Mouse (Mus musculus) layer of hippocampus, adult 11-12 months (tissue): ENCODE measurements at regions not wholly inside any gene's neighbourhood (a gene's known extent, or its start where the extent isn't known, plus 50 kb on each side); places are given as distances from the start of the nearest gene placed in this dataset.

ENCODE experiments used
- DNase-seq: peaks from one replicate; pipeline ENCODE4 v3.0.0; 2022; ENCODE audit warnings: low spot score

DNA sequence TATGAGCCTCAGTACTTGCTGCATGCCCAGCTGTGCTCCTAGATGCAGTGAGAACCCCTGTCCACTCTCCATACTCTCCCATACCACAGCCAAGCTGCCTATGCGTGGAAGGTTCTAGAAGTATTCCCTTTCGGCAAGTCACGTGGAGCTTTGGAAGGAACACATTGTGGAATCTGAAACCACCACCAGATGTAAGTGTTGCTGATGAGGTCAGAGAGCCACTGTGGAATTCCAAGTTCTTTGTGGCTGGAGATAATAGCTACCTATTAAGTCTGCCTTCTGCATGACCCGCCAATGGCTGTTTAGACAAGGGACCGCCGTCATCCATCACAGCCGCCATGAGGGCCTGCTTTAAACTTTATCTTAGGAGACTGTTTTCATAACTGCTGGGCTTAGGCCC is 84.7 kb upstream of the Errfi1 start:
- DNase-seq, result no peak

DNA sequence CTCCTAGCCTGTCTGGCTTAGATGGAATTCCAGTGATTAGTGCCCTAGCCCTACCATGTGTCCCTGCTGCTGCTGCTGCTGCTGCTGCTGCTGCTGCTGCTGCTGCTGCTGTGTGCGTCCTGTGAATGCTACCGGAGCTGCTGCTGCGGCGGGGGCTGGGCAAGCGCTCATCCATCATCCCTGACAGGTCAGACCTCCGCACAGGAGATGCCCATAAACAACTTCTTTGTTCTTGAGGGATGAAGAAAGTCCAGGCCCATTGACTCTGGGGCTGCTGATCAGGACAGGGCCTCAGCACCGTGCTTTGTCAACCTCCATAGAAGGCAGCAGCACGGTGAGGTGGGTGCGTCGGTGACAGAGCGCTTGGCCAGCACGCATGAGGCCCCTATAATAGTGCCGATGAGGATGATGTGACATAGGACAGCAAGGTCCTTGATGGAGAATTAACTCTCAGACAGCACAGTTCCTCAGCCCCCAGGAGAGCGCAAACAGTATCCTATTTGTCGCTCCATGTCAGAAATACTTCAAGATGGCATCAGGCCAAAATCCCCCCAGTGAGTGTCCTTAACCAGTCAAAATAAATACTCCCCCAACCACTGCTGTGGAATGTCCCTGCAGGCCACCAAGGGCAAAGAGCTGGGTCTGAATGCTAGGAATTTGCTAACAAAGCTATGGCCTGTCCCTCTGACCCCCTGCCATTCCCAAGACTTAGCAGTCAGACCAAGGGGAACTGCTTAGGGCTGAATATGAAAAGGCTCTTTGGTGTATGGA is 95.1 kb upstream of the Errfi1 start:
- no peak for DNase-seq

DNA sequence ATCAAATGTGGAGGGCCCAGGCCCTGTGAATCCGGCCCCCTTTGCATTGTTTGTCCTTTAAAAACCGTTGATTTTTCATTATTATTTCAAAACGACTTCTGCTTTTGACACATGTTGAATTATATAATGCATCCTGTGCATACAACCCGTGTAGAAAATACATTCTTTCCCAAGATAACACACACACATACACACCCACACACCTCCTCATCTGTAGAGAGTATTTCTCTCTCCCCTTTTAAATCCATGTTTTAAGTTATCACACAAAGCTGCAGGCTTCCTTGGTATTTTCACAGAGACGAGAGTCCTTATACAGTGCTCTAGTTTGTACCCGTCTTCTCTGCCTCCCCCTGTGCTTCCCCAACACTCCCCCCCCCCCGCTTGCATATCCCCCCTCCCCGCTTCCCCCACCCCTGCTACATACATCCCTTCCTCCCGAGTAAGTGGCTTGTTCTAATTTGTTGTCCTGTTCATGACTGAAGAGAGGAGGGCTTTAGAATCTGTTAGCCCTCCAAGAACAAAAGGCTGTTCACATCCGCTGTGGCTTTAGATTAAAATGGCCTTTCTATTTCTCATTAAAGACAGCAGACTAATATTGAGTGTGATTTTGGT is 95.8 kb upstream of the Errfi1 start:
- no peak for DNase-seq

DNA sequence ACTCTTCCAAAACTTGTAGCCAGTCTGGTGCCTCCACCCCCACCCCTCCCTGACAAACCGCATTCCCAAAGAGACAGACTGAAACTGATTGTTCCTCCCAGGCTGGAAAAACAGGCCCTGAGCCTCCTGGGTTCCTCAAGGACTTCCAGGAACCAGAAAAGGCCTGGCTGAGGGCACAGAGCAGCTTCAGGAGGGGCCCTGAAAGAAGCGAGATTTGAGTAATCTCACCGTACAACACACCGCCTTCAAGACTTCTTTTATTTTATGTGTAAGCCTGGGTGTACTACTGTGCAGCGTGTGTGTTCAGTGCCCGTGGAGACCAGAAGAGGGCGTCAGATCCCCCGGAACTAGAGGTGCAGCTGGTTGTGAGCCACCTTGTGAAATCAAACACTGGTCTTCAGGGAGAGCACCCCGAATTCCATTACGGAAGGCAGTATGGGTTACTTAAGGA is 96.4 kb upstream of the Errfi1 start:
- DNase-seq, result no peak

DNA sequence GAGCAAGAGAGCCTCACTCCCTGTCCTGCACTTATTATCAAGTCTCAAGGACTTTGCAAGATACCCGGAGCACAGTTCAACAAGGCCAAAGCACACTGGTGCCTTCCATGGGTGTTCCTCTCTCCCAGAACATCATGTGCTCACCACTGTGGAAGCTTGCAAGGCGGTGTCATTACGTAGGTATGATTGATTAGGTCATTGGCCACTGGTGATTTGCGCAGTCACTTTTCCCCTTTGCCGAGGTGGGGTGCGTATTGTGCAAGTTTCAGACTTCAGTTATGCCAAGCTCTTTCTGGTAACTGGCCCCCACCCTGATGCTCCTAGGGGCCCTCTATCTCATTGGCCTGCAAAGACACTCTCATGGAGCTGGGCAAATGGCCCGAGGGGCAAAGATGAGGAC is 98.3 kb upstream of the Errfi1 start:
- no peak for DNase-seq

DNA sequence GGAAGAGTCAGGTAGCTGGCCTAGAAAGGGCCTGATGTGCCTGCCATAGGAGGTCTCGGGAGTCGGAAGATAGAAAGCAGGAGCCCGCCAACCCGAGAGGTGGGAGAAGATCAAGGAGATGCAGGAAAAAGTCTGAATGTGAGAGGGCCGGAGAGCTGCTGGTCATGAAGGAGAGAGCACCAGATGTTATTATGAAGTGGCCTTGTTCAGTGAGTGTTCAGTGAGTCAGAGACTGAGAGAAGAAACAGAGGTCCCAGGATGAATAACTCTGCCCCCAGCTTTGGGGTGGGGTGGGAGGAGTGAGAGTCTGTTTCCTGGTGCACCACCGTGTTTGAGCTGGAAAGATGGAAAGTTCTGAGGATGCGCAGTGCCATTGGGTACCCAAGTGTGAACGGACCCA is 100.2 kb upstream of the Slc45a1 start:
- DNase-seq, result no peak

DNA sequence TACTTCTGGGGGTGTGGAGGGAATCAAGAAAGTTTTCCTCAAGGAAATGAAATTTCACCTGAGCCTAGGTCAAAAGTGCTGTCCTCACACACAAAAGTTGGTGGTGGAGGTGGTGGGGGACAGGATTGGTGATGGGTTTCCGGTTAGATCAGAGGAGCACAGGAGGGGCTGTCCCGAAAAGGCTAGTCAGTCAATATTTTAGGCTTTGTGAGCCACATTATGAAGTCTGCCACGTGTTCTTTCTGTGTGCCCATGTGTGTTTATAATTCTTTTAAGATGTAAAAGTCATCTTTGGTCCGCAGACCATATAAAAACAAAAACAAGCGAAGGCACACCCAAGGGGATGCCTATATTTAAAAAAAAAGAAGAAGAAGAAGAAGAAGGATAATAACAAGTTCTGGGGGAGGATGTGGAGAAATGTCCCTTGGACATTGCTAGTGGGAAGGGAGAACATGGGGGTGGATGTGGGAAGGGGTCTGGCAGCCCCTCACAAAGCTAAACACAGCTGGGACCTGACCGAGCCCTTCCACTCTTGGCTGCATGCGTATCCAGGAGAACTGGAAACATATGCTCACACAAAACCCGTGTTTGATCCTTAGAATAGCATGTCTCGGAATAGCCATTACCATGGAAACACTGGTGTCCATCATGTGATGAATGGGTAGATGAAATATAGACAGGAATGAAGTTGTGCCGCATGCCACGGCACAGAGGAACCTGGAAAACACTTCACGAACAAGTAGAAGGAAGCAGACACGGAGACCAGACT is 98.7 kb upstream of the Slc45a1 start:
- no peak for DNase-seq

DNA sequence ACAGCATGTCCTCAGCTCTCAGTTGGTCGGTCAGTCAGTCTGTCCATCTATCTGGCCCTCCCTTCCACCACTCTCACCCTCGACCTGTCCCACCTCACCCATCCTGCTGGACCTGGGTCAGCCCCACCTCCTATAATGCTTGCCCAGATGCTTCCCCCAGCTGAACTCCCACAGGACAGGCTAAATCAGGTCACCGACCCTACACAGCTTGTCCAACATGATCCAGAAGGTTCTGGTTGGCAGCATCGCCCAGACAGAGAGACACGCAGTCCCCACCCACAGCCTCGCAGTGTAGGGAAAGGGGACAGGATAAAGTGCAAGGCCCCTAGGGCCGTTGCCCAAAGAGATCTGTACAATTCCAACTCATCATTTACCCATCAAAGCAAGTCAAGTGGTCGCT is 97.1 kb upstream of the Slc45a1 start:
- DNase-seq, result no peak

DNA sequence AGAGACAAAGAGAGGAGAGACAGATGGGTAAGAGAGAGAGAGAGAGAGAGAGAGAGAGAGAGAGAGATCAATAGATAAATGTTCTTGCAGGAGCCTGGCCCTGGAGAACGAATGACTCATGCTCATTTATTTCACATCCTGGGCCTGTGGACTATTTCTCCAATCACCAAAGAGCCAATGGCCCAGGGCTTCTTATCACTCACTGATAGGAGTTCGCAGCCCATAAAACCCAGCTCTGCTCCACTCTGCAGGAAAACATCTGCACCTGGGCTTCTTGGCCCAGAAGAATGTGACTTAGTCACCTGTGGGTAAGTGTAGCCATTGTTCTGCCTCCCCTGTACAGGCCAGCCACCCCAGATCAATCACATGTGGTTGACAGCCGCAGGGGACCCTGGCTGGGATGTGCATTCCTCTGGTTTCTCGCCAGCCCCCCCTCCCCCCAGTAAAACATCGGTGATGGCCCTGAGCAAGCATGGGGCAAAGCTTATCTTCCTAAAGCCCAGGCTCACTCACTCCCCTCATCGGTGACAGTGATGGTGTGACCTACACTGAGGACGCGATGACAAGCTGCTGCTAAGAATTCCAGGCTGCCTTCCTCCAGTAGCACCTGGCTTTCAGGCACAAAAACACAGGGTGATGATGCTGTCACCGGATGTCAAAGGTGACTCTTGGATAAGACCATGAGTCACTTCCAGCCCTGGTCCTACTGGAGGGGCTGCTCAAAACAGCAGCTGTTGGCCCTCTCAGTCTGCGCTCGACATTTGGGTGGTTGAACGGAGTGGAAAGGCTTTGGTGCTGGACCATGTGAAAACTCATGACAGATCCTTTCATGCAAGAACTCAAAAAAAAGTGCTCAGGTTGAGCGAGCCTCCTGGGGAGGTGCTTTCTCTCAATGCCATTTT is 96.4 kb upstream of the Slc45a1 start:
- no peak for DNase-seq

DNA sequence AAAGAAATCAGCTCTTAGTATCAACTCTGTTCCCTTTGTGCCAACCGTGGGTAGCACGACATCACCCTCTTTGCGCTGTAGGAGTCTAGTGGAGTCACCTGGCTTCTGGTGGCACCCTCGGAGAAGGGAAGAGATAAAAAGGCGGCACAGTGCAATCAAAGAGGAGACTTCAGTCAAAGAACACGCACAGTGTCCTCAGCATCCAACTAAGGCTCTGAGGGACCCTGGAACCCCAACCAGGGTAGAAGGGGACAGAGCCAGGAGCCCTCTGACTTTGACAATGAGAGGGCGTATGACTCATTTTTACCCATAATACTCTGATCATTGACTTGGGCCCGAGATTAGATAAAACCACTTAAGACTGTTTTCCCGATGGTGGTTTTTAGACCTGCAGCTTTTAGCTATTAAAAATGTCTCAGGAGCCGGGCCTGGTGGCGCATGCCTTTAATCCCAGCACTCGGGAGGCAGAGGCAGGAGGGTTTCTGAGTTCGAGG is 94.5 kb upstream of the Slc45a1 start:
- DNase-seq, result no peak

DNA sequence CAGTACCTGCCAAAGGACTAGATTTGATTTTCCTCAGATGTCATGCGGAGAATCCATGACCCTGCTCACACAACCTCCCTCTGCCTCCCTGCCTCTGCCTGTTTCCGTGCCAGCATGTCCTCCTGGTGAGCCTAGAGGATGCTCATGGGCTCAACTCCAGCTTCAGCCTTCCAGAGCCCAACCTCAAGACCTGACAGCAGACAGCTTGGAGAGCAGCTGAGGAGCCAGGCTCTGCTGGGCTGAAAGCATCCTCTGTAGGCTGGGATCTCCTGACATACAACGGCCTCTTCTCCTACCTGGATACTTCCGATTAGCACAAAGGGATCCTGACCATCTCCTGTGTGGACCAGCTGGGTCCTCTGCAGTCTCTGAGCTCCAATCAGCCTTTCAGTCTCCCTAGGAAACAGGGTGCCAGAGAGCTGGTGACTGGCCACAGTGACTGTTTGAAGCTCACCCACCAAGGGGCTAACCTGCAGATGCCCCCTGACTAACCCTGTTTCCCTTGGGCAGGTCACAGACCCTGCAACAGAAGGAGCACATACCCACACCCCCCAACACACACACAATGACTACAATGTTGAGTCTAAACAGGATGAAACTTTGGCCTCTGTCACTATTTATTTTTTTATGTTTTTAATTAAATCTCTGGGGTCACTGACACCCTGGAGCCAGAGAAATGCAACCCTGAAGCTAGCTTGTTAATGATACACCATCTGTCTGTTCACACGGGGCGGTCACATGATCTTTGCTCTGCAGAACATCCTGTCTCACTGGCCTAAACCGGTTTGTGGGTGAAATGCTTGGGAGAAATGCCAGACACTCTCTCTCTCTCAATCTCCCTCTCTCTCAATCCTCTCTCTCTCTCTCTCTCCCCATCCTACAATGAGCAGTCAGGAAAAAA is 93.8 kb upstream of the Slc45a1 start:
- peak; percentile 44 for DNase-seq

DNA sequence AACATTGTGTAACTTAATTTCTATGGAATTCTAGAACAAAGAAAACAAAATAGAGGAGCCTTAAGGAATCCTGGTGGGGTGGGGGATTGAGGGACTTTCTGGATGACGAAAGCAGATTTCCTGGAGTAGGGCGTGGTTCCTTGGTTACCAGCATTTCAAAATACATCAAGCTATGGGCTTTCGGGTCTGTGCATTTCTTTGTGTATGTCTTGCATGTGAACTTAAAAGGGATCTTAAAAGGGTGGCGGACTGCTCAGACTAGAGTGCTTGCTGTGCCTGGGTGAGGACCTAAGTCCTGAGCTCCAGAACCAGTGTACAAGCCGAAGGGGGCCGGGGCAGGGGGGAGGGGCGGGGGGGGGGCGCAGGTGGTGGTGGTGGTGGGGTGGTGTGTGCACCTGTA is 91.5 kb upstream of the Slc45a1 start:
- DNase-seq, result no peak

DNA sequence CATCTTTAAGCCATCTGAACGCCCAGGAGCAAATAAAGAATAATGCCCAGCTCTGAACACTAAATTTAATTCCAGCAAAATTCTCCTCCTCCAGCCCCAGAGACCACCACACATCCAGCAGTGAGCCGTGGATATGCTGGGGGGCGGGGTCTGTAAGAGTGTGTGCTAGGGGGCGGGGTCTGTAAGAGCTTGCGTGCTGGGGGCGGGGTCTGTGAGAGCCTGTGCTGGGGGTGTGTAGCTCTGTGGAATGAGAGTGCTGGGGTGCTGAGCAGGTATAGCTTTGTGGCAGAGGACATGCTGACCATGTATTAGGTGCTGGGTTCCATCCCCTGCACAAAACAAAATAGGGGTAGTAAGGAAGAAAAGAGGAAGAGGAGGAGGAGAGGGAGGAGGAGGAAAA is 91.1 kb upstream of the Slc45a1 start:
- no peak for DNase-seq

DNA sequence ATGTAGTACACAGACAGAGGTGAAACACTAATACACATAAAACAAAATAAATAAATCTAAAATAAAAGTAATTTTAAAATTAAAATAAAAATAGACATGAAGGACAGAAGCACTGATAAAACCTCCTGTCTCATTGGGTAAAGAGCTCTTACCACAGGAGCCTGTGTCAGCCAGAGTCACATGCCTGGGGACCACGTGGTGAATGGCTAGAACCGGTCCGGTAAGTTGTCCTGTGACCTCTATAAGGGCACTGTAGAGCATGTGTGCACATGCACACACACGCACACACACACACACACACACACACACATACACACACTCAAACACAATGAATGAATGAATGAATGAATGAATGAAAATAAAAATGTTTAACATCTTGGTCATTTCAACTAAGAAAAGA is 89.8 kb upstream of the Slc45a1 start:
- DNase-seq, result no peak

DNA sequence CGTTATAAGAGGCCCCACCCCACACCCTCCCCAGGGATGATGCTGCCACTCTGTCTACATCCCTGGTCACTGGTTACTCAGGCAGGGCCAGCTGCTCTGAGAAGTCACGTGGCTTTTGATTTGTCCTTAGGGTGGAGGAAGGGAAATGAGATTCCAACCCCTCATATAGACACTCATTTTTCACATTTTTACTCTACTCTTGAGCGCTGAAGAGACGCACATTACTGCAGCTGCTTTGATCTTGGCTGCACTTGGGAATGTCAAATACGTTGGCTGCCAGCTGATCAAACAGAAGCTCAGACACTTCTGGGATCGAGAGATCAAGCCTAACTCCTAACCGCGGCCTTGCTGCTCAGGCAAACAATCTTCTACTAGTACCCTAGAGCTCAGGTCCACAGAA is 88.2 kb upstream of the Slc45a1 start:
- no peak for DNase-seq

DNA sequence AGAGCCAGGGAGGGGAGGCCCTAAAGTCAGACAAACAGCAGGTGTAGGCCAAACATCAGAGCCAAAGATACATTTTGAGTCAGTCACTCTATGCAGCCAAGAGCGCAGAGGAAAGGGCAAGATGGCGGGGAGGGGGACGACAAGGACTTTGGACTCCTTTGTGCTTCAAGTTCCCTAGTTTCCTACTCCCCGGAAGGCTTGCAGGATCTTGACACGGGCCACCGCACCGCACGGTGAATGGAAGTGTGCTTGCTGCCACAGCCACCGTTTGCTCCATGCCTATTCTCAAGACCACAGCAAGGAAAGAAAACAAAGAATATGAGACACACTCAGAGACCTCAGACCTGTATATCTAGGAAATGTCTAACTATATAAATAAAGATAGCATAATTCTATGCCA is 86.8 kb upstream of the Slc45a1 start:
- DNase-seq, result no peak

DNA sequence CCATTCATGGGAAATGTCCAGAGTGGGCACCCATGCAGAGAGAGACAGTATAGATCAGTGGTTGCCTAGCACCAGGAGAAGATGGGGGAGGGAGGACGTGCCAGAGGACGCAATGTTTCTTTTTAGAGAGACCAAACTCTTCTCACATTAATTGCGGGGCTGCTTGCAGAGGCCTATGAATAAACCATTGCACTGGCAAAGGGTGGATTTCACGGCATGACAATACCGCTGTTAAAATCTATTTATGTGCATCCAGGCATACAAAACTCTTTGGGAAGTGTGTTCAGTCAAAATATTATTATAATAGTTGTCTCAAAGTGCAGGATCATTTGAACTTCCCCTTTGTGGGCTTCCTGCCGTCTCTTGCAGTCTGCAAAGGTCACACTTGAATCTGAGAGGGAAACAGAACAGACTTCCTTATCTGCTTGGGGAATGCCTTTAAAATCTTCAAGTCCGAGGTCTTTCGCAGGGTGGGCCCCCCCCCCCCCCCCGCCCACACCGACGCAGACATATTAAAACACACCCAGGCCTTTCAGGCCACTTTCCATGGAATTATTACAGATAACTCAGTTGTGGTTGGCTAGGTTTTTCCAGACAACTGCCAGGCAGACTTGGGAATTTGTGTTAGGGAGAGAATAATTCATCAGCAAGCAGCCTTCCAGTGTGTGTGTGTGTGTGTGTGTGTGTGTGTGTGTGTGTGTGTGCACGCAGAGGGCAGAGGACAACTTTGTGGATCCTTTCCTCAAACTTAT is 78.3 kb upstream of the Slc45a1 start:
- DNase-seq, result peak; percentile 63

DNA sequence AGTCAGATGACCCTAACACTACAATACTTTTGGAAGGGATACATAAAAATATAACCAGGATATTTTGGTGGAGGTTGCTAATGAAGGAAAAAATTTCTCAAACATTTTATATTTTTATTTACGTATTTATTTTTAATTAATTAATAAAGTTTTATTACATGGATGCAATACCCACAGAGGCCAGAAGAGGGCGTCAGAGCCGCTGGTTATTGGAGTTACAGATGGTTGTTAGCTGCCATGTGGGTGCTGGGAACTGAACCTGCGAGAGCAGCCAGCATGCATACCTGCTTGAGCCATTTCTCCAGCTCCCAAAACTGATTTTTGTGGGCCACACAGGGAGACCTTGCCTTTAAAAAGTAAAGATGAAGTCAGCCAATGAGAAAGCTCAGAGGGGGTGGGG is 74.6 kb upstream of the Slc45a1 start:
- DNase-seq, result no peak

DNA sequence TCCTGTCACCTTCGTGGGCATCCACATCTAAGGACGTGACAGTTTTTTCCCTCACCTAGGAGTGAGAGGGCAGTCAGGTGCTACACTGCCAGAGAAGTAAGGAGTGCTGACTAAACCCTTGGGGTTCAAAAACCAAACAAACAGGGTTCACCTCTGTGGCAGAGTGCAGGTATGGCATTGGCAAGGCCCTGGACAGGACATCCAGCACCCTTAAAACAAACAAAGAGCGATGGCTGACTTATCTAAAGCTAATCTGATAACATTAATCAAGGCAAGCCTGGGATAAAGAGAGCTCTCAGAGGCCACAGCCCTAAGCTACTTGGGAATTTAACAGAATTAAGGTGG is 74.1 kb upstream of the Slc45a1 start:
- DNase-seq, result no peak

DNA sequence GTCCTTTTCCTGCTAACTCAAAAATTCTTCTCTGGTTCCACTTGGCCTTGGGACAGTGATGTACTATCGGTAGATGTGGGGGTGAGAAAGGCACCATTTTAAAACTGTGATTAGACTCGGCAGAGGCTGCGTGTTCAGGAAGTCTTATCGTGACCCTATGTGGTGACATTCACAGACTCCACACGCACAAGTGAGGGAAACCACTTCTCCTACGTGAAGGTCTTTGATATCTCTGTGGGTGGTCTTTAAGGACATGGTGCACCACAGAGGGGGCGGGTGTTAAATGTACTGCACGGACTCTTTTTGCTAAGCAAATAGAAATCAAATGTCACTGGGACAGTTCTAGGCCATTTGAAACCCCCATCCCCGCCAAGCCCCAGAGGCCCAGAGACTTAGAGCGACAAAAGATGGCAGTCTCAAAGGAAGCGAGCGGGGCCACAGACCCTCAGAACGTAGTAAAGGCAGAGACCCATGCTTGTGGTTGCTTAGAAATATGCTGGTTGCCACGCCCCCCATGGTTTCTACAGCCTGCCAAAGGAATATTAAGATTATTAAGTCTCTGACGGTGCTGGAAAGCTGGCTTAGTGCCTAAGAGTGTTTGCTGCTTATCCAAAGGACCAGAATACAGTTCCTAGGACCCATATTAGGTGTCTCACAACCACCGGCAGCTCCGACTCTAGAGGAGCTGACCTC is 73.6 kb upstream of the Slc45a1 start:
- DNase-seq, result no peak
